Mouse (Mus musculus) erythroblast, adult 5-6 weeks (primary cell): Measurements from ENCODE around the gene Rad51b. TPM values are rescaled to one million over a fixed set of nuclear protein-coding genes. Genes with fewer than 3 reads are reported as not detected.
A peak's percentile ranks its signal among the peaks of the same experiment; 100 is the strongest.

Experiments used
- ATAC-seq: replicated peaks from 2 replicates; pipeline ENCODE4 v1.8.0; 2016; ENCODE audit warnings: moderate number of reproducible peaks, mild to moderate bottlenecking, moderate TSS enrichment, inconsistent platforms; ENCODE audit not compliant: poor library complexity, low FRiP score, severe bottlenecking
- total RNA-seq, 2 experiments: library from RNA; stranded (forward) in 1 of 2; stranded (reverse) in 1 of 2; fragments of 150-400 nt in 1 of 2; fragments of 200-764, 138-1000 nt in 1 of 2; gene quantifications; 2 replicates each; pipeline versions ENCODE4 v1.2.3 to v1.2.4; 2015 to 2017; ENCODE audit warnings: low replicate concordance in 2 of 2

The Rad51b gene
- total RNA-seq, 2 experiments from 2014 or later = 3.5 to 4.2 TPM

DNA sequence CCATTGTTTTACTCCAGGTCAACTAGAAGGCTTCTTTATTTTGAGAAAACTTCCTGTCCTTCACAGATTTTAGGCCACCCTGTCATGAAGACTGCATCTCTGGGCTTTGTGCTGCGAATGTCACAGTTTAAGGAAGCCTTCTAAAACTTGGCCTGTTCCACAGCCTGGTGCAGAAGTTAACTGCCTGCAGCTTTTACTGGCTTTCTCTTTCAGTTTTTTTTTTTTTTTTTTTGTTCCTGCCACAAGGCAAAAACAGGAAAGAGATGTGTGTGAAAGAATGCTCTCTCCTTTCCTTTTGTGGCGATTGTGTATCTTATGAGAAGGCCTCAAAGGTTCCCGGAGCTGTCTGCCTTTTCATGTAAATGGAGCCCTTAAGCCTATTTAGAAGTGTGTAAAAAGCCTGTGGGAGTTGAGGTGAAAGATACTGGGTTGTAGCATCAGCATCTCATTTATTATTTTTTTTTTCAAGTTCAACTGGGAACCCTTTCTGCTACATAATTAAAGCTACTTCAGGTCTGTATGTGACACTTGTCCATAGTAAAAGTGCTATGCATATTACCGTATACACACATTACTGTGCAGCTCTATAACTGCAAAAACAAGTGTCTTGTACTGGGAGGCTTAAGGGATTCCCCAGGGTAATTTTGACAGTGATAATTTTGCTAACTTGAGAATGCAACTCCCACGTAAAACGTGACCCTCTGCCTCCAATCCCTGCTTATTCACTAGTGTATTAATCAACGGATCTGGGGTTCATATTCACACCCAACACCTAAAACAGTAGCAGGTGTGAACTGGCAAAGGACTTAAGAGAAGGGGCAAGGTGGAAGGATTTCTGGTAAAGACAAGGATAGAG, 328.8 kb downstream of the Rad51b start:
- ATAC-seq = no peak

DNA sequence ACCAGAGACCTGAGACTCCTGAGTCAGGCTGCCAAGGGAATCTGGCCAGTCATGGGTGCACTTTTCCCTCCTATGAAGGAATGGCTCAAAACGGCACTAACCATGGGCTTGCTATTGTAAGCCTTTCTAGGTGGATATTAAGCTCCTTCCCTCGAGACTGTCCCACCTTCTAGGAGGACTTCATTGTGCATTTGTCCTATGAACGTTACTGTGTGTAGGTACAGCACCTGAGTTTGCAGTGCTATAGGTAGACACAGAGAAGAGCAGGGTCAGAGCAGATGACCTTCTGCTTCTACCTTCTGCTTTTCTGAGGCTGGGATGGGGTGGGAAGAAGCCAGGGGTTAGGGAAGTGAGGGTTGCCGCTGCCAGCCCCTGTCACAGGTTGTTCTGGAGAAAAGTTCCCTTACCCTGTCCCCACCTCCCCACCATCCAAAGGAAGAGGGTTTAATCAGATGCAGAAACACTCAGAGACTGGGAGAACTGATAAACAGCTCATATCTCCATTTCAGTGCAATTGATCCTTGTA, 329.5 kb downstream of the Rad51b start:
- no peak for ATAC-seq

DNA sequence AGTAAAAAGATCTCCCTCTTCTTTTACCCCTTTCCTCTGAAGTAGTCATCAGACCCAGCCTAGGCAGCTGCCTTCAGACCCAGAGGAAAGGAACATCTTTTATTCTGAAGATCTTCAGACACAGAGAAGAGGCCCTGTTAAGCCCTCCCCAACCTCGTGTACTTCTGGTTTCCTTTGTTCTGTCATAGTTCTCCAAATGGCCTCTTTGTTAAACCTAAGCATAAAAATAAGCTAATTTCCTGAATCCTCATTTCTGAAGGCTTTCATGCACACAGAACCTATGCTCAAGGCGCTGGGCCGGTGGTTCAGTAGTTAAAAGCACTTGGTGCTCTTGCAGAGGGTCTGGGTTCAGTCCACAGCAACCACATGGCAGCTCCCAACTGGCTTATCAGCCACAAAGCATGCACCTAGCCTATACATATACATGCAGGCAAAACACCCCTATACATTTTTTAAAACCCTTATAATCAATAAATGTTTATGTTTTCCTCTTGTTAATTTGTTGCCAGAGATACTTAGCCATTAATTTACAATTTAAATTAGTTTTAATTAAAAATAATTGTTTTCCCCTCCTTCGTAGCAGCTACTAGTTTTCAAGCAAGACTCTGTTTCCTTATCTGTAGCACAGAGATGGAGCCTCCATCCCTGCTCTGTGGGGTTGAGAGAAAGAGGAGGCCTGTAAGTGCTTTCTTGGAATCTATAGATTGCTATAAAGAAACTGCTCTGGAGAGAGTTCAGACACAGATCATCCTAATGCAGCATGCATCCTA, 330.5 kb downstream of the Rad51b start:
- ATAC-seq = no peak

DNA sequence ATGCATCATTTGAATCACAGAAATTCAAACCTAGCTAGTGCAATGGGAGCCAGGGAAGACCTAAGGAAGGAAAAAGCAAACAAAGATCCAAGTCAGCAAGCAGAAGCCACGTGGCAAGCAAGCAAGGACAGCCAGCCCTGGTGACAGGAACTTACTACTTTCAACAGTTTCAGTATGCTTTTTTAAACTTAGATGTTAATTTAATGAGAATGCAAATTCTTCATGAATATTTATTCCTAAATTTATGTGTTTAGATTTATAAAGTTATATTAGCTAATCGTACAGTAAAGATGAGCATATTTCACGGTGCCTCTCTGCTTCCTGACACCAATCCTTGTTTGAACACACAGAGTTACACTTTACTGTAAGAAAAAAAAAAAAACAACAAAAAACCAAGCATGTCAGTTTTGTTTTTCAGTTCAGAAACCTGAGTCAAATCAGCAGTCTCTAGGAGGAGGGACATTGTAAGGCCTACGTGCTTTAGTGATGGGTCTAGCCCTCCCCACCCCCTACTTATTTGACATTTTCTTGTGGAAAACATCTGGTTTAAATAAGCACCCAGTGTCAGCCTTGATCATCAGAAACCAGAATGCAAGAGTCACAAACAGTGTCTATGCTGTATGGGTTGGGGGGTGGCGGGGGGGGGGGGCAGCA, 331.2 kb downstream of the Rad51b start:
- no peak for ATAC-seq

DNA sequence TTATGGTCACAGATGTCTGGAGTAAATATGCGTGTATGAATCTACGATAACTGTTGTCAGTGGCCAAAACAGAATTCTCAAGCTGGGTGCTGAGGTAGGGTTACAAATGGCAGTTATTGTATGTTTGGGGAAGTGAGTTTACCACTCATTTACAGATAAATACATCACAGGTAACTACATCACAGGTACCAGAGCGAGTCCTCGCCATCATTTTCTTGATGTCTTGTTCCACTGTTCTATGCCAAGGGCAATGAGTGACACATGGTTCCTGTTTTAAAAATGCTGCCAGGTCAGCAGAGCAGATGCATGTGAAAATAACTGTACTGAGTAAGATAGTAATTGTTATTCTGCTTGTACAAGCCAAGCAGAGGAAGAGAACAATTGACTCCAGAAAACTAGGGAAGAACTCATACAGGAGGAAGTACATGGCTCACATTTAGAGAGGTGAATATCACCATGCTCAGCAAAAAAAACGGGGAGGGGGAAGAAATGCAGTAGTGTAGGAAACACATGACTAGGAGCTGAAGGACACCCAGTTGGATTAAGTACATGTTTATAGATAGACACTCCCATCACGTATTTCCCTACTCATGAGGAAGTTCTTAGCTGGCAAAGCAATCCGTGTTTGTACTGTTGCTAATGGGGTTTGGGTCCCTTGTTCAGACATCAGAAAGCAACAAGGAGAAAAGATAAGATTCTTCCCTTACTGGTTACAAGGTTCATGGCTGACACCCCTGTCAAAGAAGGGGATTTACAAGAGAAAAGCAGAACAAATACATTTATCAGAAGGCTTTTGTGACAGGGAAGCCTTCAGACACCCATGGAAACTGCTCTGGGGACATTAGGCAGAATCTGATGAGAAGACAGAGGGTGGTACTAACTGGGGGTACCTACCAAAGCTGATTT, 333.1 kb downstream of the Rad51b start:
- ATAC-seq = no peak

DNA sequence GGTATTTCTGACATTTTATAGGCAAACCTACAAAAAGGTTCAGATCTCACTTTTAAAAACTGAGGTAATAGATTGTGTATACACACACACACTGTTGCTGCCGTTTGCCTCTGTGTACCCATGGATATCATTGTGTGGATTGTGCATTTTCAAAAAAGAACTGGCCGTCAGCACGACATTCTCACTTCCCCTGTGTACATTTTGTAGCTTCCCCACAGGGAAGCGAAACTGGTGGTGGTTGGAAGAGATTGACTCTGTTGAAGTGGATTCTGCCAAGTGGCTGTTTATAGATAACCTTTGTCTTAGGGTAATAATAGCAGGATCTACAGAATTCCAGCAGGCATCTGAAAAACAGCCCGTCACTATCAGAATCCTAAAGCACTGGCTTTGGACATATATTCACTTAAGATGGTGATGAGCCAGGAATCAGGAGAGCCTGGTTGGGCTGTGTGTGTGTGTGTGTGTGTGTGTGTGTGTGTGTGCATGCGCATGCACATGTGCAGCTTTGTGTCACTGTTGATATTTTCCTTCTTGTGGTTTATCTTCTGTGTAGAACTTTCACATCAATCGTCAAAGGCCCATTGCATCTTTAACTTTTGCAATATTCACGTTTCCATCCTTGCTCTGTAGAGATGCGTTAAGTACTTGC, 336.5 kb downstream of the Rad51b start:
- ATAC-seq = no peak

- ATAC-seq = no peak
Measured at GRCm38 (mm10) chr12:79641570-79642285, 344.6 kb downstream of the Rad51b start.

GRCm38 (mm10) chr12:79642715-79643114, 345.6 kb downstream of the Rad51b start:
- ATAC-seq = no peak

DNA sequence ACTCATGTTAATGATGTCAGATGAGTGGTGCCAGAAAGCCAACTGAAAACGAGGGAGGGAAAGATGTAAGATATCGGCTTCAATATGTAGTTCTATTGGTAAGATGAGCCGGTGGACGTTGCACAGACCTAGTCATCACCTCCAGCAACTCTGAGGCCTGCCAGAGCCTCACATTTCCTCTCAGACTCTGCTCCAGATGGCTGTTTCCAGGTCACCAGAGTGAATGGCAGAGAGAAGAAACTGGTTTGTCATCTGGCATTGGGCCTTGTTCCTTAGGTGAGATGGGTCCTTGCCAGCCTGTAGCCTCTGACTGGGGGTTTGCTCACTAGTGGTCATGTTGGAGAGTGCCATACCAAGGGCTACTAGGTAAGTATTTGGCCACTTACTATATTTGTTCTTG, 348.6 kb downstream of the Rad51b start:
- ATAC-seq = no peak

- ATAC-seq = no peak
Measured at GRCm38 (mm10) chr12:79646646-79647164, 349.6 kb downstream of the Rad51b start.

GRCm38 (mm10) chr12:79647382-79647781, 350.3 kb downstream of the Rad51b start:
- ATAC-seq = no peak

DNA sequence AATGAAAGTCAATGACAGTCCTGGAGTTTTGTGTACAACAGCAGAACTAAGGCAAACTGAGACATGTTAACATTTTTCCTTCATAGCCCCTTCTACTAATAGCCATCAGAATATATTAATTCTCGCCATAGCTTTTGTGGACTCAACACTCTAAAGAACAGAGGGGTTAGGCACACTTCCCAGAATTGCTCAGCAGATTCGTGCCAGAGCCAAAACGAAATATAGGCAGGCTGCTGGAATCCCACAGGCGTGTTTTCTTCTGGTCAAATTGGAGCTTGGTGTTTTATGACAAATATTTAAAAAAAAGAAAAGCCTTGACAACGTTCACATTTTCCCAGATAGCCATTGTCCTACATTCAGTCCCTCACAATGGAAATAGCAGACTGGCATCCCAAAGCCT, 350.9 kb downstream of the Rad51b start:
- no peak for ATAC-seq

DNA sequence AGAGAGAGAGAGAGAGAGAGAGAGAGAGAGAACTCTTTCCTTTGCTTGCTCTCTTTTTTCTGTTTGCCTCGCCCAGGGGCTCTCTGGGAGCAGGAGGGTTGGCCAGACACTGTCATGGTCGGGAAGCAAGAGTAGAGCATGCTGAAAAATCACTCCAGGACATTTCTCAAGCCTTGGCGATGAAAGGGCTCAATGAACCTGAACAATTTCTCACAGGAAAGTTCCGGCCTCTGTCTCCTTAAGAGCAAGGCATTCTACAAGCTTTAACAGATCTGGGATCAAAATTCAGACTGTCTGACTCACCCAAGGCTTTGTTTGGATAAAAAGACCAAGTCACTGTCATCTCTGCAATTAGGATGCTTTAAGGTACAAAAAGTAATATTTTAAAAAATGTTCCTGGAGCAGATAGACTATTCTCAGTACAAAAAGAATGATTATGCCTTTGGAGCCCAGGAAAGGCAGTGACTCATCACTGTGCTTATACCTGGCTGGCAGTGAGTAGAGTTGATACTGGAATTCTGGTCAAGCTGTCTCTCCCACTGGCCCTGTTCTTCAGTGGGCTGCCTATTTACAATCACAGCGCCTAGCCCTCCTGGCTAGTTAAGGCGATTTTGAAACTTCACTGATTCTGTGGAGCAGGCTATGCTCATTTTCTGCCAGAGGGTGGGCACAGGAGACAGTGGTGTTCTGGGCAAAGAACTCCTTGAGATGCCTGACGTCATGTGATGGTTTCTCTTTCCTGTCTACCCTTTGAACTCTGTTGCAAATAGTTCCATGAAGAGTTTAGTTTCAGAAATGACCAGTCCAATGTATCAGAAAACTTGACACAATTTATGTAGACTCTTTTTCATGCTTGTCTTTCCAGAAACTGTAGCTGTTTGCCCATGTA, 352.0 kb downstream of the Rad51b start:
- no peak for ATAC-seq

GRCm38 (mm10) chr12:79649796-79650195, 352.7 kb downstream of the Rad51b start:
- ATAC-seq = no peak

- no peak for ATAC-seq
Measured at GRCm38 (mm10) chr12:79655138-79655537, 358.1 kb downstream of the Rad51b start.

DNA sequence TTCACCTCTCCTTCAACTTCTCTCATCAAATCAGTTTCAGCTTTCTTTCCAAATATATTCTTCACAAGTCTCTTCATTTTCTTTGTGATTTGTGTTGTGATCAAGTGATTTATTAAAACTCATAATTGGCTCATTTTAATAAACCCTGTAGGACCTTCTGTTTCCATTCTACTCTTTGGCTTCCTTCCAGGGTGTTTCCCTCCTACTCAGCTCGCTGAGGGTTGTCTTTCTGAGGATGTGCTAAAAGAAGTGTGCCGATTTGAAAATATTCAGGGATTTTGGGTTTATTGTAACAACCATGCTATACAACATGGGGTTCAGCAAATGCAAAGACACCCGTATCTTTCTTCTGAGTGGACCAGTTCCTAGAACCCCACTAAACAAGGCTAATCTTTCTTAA, 361.8 kb downstream of the Rad51b start:
- ATAC-seq = no peak

DNA sequence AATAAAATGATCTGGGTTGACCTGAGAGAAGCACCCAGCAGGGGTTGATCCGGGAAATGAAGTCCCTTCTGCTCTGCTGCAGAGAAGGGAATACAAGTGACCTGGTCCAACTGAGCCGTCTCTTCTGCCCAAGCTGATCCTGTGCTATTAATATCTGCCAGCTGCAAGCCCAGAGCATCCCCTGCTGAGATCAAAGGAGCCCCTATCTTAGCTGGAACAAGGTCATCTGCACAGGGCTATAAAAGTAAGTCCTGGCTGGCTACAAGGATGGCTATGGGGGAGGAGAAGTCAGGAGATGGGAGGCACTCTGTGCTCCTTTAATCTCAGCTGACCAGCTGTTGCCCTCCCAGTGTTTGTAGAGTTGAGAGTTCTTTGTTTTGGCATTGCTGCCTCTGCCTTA, 364.2 kb downstream of the Rad51b start:
- 0 out of 2 replicates have a peak, but pooled peaks have one; percentile 36 for ATAC-seq
